Mouse (Mus musculus) liver, adult 2 months (tissue): Measurements from ENCODE around the gene Dmkn.

Experiments
- CTCF ChIP-seq: fragments of 200-500 bp; IDR thresholded peaks from 2 replicates; pipeline ENCODE4 v1.5.1; 2011; ENCODE audit warnings: low read depth, low read length, control low read depth
- POLR2A ChIP-seq: fragments of 200-500 bp; IDR thresholded peaks from 2 replicates; pipeline ENCODE4 v1.6.1; 2011; ENCODE audit warnings: low read length, control low read depth; ENCODE audit not compliant: insufficient read depth; ENCODE audit errors: extremely low read depth

DNA sequence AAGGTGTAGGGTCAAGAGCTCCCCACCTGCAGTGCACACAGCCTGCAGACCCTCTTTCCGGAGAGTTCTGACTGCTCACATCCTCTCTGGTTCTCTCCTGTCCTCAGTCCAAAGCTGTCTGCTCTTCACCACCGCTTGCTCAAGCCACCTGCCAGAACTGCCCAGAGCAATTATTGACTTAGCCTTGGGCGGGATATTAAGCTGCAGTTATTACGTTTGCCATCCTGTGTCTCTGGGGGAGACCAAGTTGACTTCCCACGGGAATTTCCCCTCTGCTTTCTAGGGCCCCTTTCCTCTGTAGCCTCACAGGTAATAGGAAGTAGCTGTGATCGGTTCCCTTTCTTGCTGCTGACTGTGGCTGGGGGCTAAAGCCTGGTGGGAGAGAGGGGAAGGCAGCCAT lies 56.6 kb downstream of the Dmkn start:
- TF ChIP-seq CTCF (no peak), POLR2A (no peak)
